Mouse (Mus musculus) cerebellum, adult 2 months (tissue): Measurements from ENCODE around the gene Camkmt.

Experiments used
- CTCF ChIP-seq: fragments of 200-500 bp; IDR thresholded peaks from 2 replicates; pipeline ENCODE4 v1.5.1; 2011; ENCODE audit warnings: low read depth, mild to moderate bottlenecking, control low read depth, low read length, moderate library complexity, borderline replicate concordance; ENCODE audit not compliant: insufficient read depth
- POLR2A ChIP-seq: fragments of 200-500 bp; IDR thresholded peaks from 2 replicates; pipeline ENCODE4 v1.6.1; 2011; ENCODE audit warnings: low read length, control low read depth, borderline replicate concordance; ENCODE audit not compliant: insufficient read depth

GRCm38 (mm10) chr17:85495012-85495754 is 404.8 kb downstream of the Camkmt start:
- TF ChIP-seq CTCF (no peak), POLR2A (no peak)
